Comparison of ENCODE assay signal across 28 mouse cellular contexts in genomic region chr10:55112217-55112616, GRCm38 (mm10).
"Had no signal": no experiment of that assay in that cellular context is flagged by ENCODE, and none has a peak within 500 bp of the region (broad histone marks: within the 10 kb centered on the region; RNA-seq: fewer than 3 reads in every experiment).

No protein-coding gene starts in this region.

- H3K27ac ChIP-seq: heart, adult 2 months; heart, embryonic 13.5 days; heart, embryonic 15.5 days; hindbrain, embryonic 10.5 days; hindbrain, embryonic 12.5 days; hindbrain, embryonic 14.5 days; intestine, embryonic 15.5 days; layer of hippocampus, adult 2 months; left cerebral cortex, adult 2 months; limb, embryonic 10.5 days; limb, embryonic 12.5 days; liver, embryonic 13.5 days had no signal

- H3K9me3 ChIP-seq: heart, embryonic 13.5 days; heart, embryonic 15.5 days; hindbrain, embryonic 10.5 days; hindbrain, embryonic 12.5 days; intestine, embryonic 15.5 days; limb, embryonic 10.5 days; limb, embryonic 12.5 days; liver, embryonic 13.5 days had no signal

- H3K4me3 ChIP-seq: heart, adult 2 months; heart, embryonic 13.5 days; heart, embryonic 15.5 days; hindbrain, embryonic 10.5 days; hindbrain, embryonic 12.5 days; intestine, embryonic 15.5 days; layer of hippocampus, adult 2 months; left cerebral cortex, adult 2 months; limb, embryonic 10.5 days; limb, embryonic 12.5 days; liver, embryonic 13.5 days had no signal

- H3K4me2 ChIP-seq: heart, embryonic 11.5 days; heart, embryonic 13.5 days; heart, embryonic 15.5 days; hindbrain, embryonic 12.5 days; hindbrain, embryonic 14.5 days; intestine, embryonic 15.5 days; limb, embryonic 12.5 days; liver, embryonic 11.5 days; liver, embryonic 13.5 days had no signal

- H3K9ac ChIP-seq: heart, embryonic 13.5 days; heart, embryonic 15.5 days; hindbrain, embryonic 12.5 days; hindbrain, embryonic 14.5 days; intestine, embryonic 15.5 days; limb, embryonic 12.5 days; liver, embryonic 13.5 days had no signal

- DNase-seq: gastrocnemius, postnatal 14 days; gastrocnemius, postnatal 36 days; heart, adult 11 months; heart, adult 2 months; heart, postnatal 14 days; heart, postnatal 4 days; kidney, adult 18-20 months; kidney, adult 8-10 months; kidney, postnatal 10 days; kidney, postnatal 25 days; kidney, postnatal 4 days; liver; liver, embryonic 13.5 days had no signal

- H3K27me3 ChIP-seq: heart, embryonic 13.5 days; heart, embryonic 15.5 days; hindbrain, embryonic 12.5 days; intestine, embryonic 15.5 days; limb, embryonic 12.5 days; liver, embryonic 13.5 days had no signal

- H3K36me3 ChIP-seq: heart, embryonic 13.5 days; heart, embryonic 15.5 days; hindbrain, embryonic 10.5 days; hindbrain, embryonic 12.5 days; intestine, embryonic 15.5 days; limb, embryonic 10.5 days; limb, embryonic 12.5 days; liver, embryonic 13.5 days had no signal

- H3K4me1 ChIP-seq: heart, embryonic 13.5 days; heart, embryonic 15.5 days; hindbrain, embryonic 10.5 days; hindbrain, embryonic 12.5 days; intestine, embryonic 15.5 days; limb, embryonic 10.5 days; limb, embryonic 12.5 days; liver, embryonic 13.5 days had no signal

- ATAC-seq: hindbrain, embryonic 16.5 days; inflammation-experienced regulatory T-cells, adult 6 months; intestine, embryonic 15.5 days; intestine, postnatal 0 days had no signal
